Mouse (Mus musculus) lung, embryonic 15.5 days (tissue): ENCODE results near the gene Thsd4. TPM values are rescaled to one million over a fixed set of nuclear protein-coding genes. Genes with fewer than 3 reads are reported as not detected.

ENCODE experiments used
- ATAC-seq: fragments of 200-750 bp; cut with Nextera tagmentation; 2 replicates; pipeline ENCODE4 v1.8.0; 2017; ENCODE audit warnings: moderate number of reproducible peaks, borderline replicate concordance; ENCODE audit not compliant: low FRiP score, low TSS enrichment; ENCODE audit errors: extremely low read depth
- H3K27ac ChIP-seq: fragments of 300-500 bp; sonication (generic); 2 replicates; pipeline ENCODE4 v1.5.1; 2015; ENCODE audit warnings: moderate library complexity, mild to moderate bottlenecking, inconsistent platforms
- H3K27me3 ChIP-seq: fragments of 300-500 bp; sonication (generic); 2 replicates; pipeline ENCODE4 v1.6.1; 2015; ENCODE audit warnings: inconsistent platforms
- H3K36me3 ChIP-seq: fragments of 300-500 bp; sonication (generic); 2 replicates; pipeline ENCODE4 v1.6.1; 2015; ENCODE audit warnings: inconsistent platforms
- H3K4me1 ChIP-seq: fragments of 300-500 bp; sonication (generic); 2 replicates; pipeline ENCODE4 v1.6.1; 2015; ENCODE audit warnings: inconsistent platforms
- H3K4me2 ChIP-seq: fragments of 300-500 bp; sonication (generic); 2 replicates; pipeline ENCODE4 v1.6.1; 2015; ENCODE audit warnings: inconsistent platforms, mild to moderate bottlenecking, moderate library complexity
- H3K4me3 ChIP-seq: fragments of 300-500 bp; sonication (generic); 2 replicates; pipeline ENCODE4 v1.5.1; 2015; ENCODE audit warnings: mild to moderate bottlenecking, inconsistent platforms
- H3K9ac ChIP-seq: fragments of 300-500 bp; sonication (generic); 2 replicates; pipeline ENCODE4 v1.6.1; 2015; ENCODE audit warnings: inconsistent platforms
- H3K9me3 ChIP-seq: fragments of 300-500 bp; sonication (generic); 2 replicates; pipeline ENCODE4 v1.6.1; 2016; ENCODE audit warnings: inconsistent platforms
- WGBS: fragments of 180-500 bp; shearing (Covaris S2); methylation state at CpG from one replicate; pipeline ENCODE4 v1.1.7; 2015; 5-methylcytosine and 5-hydroxymethylcytosine counted together
- polyA plus RNA-seq: library from polyadenylated mRNA; unstranded; fragments of >200 nt; fragmentation: Nextera tagmentation; extraction: Ambion mirVana; gene quantifications from 2 replicates; pipeline ENCODE4 v1.2.1, GENCODE M21; 2015

Thsd4 gene
- polyA plus RNA-seq, 1 experiment from 2014 or later, result 10.0 TPM

GRCm38 (mm10) chr9:60220431-60220830, 301.4 kb downstream of the Thsd4 start:
- 0 out of 2 replicates have a peak, but pooled peaks cover 2% of the 10 kb centered on the region for H3K4me1 ChIP-seq
- 85% methylated on average over 2 of the region's 2 CpGs for WGBS
- no peak overlapping the region for H3K9ac ChIP-seq
- H3K27ac ChIP-seq, result no peak overlapping the region
- H3K36me3 ChIP-seq, result no peaks in the 10 kb centered on the region
- H3K9me3 ChIP-seq, result no peaks in the 10 kb centered on the region
- H3K4me2 ChIP-seq, result no peak overlapping the region
- no peaks in the 10 kb centered on the region for H3K27me3 ChIP-seq
- no peak overlapping the region for H3K4me3 ChIP-seq
- no peak for ATAC-seq

GRCm38 (mm10) chr9:60218396-60218795, 303.4 kb downstream of the Thsd4 start:
- Histone ChIP-seq H3K4me2 (no peak overlapping the region), H3K36me3 (no peaks in the 10 kb centered on the region), H3K9ac (no peak overlapping the region), H3K9me3 (no peaks in the 10 kb centered on the region), H3K27ac (no peak overlapping the region), H3K4me1 (no peaks in the 10 kb centered on the region), H3K27me3 (no peaks in the 10 kb centered on the region), H3K4me3 (no peak overlapping the region)
- WGBS, result 59% methylated on average over 6 of the region's 6 CpGs
- no peak for ATAC-seq

GRCm38 (mm10) chr9:60216029-60216428, 305.8 kb downstream of the Thsd4 start:
- Histone ChIP-seq H3K27ac (no peak overlapping the region), H3K27me3 (no peaks in the 10 kb centered on the region), H3K4me3 (no peak overlapping the region), H3K4me1 (no peaks in the 10 kb centered on the region), H3K9me3 (no peaks in the 10 kb centered on the region), H3K9ac (no peak overlapping the region), H3K36me3 (no peaks in the 10 kb centered on the region), H3K4me2 (no peak overlapping the region)
- no peak for ATAC-seq
- 65% methylated on average over 6 of the region's 6 CpGs for WGBS

GRCm38 (mm10) chr9:60213111-60213510, 308.7 kb downstream of the Thsd4 start:
- no peak overlapping the region for H3K27ac ChIP-seq
- no peaks in the 10 kb centered on the region for H3K36me3 ChIP-seq
- no peak for ATAC-seq
- no peaks in the 10 kb centered on the region for H3K27me3 ChIP-seq
- no peaks in the 10 kb centered on the region for H3K9me3 ChIP-seq
- WGBS, result 73% methylated on average over 1 of the region's 1 CpGs
- no peak overlapping the region for H3K9ac ChIP-seq
- H3K4me1 ChIP-seq, result no peaks in the 10 kb centered on the region
- no peak overlapping the region for H3K4me3 ChIP-seq
- no peak overlapping the region for H3K4me2 ChIP-seq

- no peak overlapping the region for H3K4me3 ChIP-seq
- 77% methylated on average over 1 of the region's 1 CpGs for WGBS
- no peaks in the 10 kb centered on the region for H3K36me3 ChIP-seq
- no peaks in the 10 kb centered on the region for H3K9me3 ChIP-seq
- no peak overlapping the region for H3K27ac ChIP-seq
- H3K27me3 ChIP-seq, result no peaks in the 10 kb centered on the region
- no peak overlapping the region for H3K9ac ChIP-seq
- H3K4me2 ChIP-seq, result no peak overlapping the region
- no peak for ATAC-seq
- H3K4me1 ChIP-seq, result no peaks in the 10 kb centered on the region
These were observed 313.0 kb downstream of the Thsd4 start for GRCm38 (mm10) chr9:60208843-60209242.

GRCm38 (mm10) chr9:60203141-60203540, 318.7 kb downstream of the Thsd4 start:
- WGBS, result 62% methylated on average over 7 of the region's 7 CpGs
- peaks cover 15% of the 10 kb centered on the region for H3K4me1 ChIP-seq
- no peaks in the 10 kb centered on the region for H3K36me3 ChIP-seq
- H3K4me2 ChIP-seq, result no peak overlapping the region
- H3K27ac ChIP-seq, result no peak overlapping the region
- H3K9ac ChIP-seq, result no peak overlapping the region
- H3K9me3 ChIP-seq, result no peaks in the 10 kb centered on the region
- no peak overlapping the region for H3K4me3 ChIP-seq
- H3K27me3 ChIP-seq, result no peaks in the 10 kb centered on the region
- no peak for ATAC-seq

- 68% methylated on average over 2 of the region's 2 CpGs for WGBS
- H3K4me3 ChIP-seq, result no peak overlapping the region
- no peaks in the 10 kb centered on the region for H3K9me3 ChIP-seq
- H3K27me3 ChIP-seq, result no peaks in the 10 kb centered on the region
- no peak overlapping the region for H3K27ac ChIP-seq
- H3K36me3 ChIP-seq, result no peaks in the 10 kb centered on the region
- H3K9ac ChIP-seq, result no peak overlapping the region
- H3K4me1 ChIP-seq, result peaks cover 17% of the 10 kb centered on the region
- no peak overlapping the region for H3K4me2 ChIP-seq
- no peak for ATAC-seq
These were observed 321.4 kb downstream of the Thsd4 start for GRCm38 (mm10) chr9:60200436-60200835.

GRCm38 (mm10) chr9:60198530-60199200, 323.2 kb downstream of the Thsd4 start:
- Histone ChIP-seq H3K27ac (peak overlapping the region; percentile 27; the same call in 1 of the 2 replicates), H3K4me1 (peaks cover 17% of the 10 kb centered on the region), H3K4me3 (no peak overlapping the region), H3K27me3 (no peaks in the 10 kb centered on the region), H3K9me3 (no peaks in the 10 kb centered on the region), H3K4me2 (0 out of 2 replicates have a peak overlapping the region, but pooled peaks have one; percentile 6), H3K36me3 (no peaks in the 10 kb centered on the region), H3K9ac (no peak overlapping the region)
- ATAC-seq, result peak; percentile 83
- 43% methylated on average over 12 of the region's 12 CpGs for WGBS

- Histone ChIP-seq H3K27ac (peak overlapping the region; percentile 37; the same call in 1 of the 2 replicates), H3K9me3 (no peaks in the 10 kb centered on the region), H3K36me3 (no peaks in the 10 kb centered on the region), H3K4me1 (peaks cover 14% of the 10 kb centered on the region), H3K4me3 (no peak overlapping the region), H3K27me3 (no peaks in the 10 kb centered on the region), H3K9ac (no peak overlapping the region), H3K4me2 (no peak overlapping the region)
- 80% methylated on average over 2 of the region's 2 CpGs for WGBS
- no peak for ATAC-seq
These were observed 326.3 kb downstream of the Thsd4 start for GRCm38 (mm10) chr9:60195502-60195901.

GRCm38 (mm10) chr9:60194905-60195304, 326.9 kb downstream of the Thsd4 start:
- no peak overlapping the region for H3K4me2 ChIP-seq
- ATAC-seq, result no peak
- peaks cover 14% of the 10 kb centered on the region for H3K4me1 ChIP-seq
- no peaks in the 10 kb centered on the region for H3K9me3 ChIP-seq
- H3K27me3 ChIP-seq, result no peaks in the 10 kb centered on the region
- no peak overlapping the region for H3K4me3 ChIP-seq
- H3K36me3 ChIP-seq, result no peaks in the 10 kb centered on the region
- WGBS, result 51% methylated on average over 6 of the region's 6 CpGs
- peak overlapping the region; percentile 37; the same call in 1 of the 2 replicates for H3K27ac ChIP-seq
- H3K9ac ChIP-seq, result no peak overlapping the region

- Histone ChIP-seq H3K9ac (no peak overlapping the region), H3K36me3 (no peaks in the 10 kb centered on the region), H3K9me3 (no peaks in the 10 kb centered on the region), H3K27me3 (no peaks in the 10 kb centered on the region), H3K4me2 (no peak overlapping the region), H3K4me3 (no peak overlapping the region), H3K27ac (no peak overlapping the region), H3K4me1 (no peaks in the 10 kb centered on the region)
- WGBS, result 51% methylated on average over 5 of the region's 5 CpGs
- ATAC-seq, result no peak
These were observed 329.5 kb downstream of the Thsd4 start for GRCm38 (mm10) chr9:60192321-60192720.

- no peaks in the 10 kb centered on the region for H3K27me3 ChIP-seq
- H3K9ac ChIP-seq, result no peak overlapping the region
- H3K36me3 ChIP-seq, result no peaks in the 10 kb centered on the region
- no peak for ATAC-seq
- 29% methylated on average over 2 of the region's 2 CpGs for WGBS
- H3K4me3 ChIP-seq, result no peak overlapping the region
- no peak overlapping the region for H3K27ac ChIP-seq
- H3K4me2 ChIP-seq, result no peak overlapping the region
- H3K9me3 ChIP-seq, result no peaks in the 10 kb centered on the region
- no peaks in the 10 kb centered on the region for H3K4me1 ChIP-seq
These were observed 334.4 kb downstream of the Thsd4 start for GRCm38 (mm10) chr9:60187437-60187836.
